Mouse (Mus musculus): ENCODE data around the gene Slc6a11. TPM values are rescaled to one million over a fixed set of nuclear protein-coding genes. Genes with fewer than 3 reads are reported as not detected.

Slc6a11 gene
- total RNA-seq, 1 experiment from 2014 or later: not detected

- ATAC-seq (replicated peaks; ENCODE audit: low read depth, poor library complexity, severe bottlenecking): no peak
Observed at GRCm38 (mm10) chr6:114174398-114175140, 43.5 kb downstream of the Slc6a11 start.

- no peak for ATAC-seq (replicated peaks; ENCODE audit: low read depth, poor library complexity, severe bottlenecking)
Observed at GRCm38 (mm10) chr6:114178141-114178540, 47.1 kb downstream of the Slc6a11 start.

GRCm38 (mm10) chr6:114182366-114183179 is 51.5 kb downstream of the Slc6a11 start:
- no peak for ATAC-seq (replicated peaks; ENCODE audit: low read depth, poor library complexity, severe bottlenecking)

- ATAC-seq (replicated peaks; ENCODE audit: low read depth, poor library complexity, severe bottlenecking): no peak
Observed at GRCm38 (mm10) chr6:114187121-114187520, 56.1 kb downstream of the Slc6a11 start.

- no peak for ATAC-seq (replicated peaks; ENCODE audit: low read depth, poor library complexity, severe bottlenecking)
Observed at GRCm38 (mm10) chr6:114188869-114189268, 57.8 kb downstream of the Slc6a11 start.

GRCm38 (mm10) chr6:114195998-114196397 is 65.0 kb downstream of the Slc6a11 start:
- ATAC-seq (replicated peaks; ENCODE audit: low read depth, poor library complexity, severe bottlenecking): no peak

GRCm38 (mm10) chr6:114199200-114199845 is 68.3 kb downstream of the Slc6a11 start:
- no peak for ATAC-seq (replicated peaks; ENCODE audit: low read depth, poor library complexity, severe bottlenecking)

GRCm38 (mm10) chr6:114204557-114204956 is 73.5 kb downstream of the Slc6a11 start:
- no peak for ATAC-seq (replicated peaks; ENCODE audit: low read depth, poor library complexity, severe bottlenecking)

GRCm38 (mm10) chr6:114208296-114208695 is 77.3 kb downstream of the Slc6a11 start:
- no peak for ATAC-seq (replicated peaks; ENCODE audit: low read depth, poor library complexity, severe bottlenecking)

GRCm38 (mm10) chr6:114214393-114214792 is 83.4 kb downstream of the Slc6a11 start:
- ATAC-seq (replicated peaks; ENCODE audit: low read depth, poor library complexity, severe bottlenecking): no peak

GRCm38 (mm10) chr6:114216741-114217414 is 85.8 kb downstream of the Slc6a11 start:
- ATAC-seq (replicated peaks; ENCODE audit: low read depth, poor library complexity, severe bottlenecking): no peak

GRCm38 (mm10) chr6:114224399-114224798 is 93.4 kb downstream of the Slc6a11 start:
- ATAC-seq (replicated peaks; ENCODE audit: low read depth, poor library complexity, severe bottlenecking): no peak

- no peak for ATAC-seq (replicated peaks; ENCODE audit: low read depth, poor library complexity, severe bottlenecking)
Observed at GRCm38 (mm10) chr6:114227378-114227777, 96.3 kb downstream of the Slc6a11 start.

- no peak for ATAC-seq (replicated peaks; ENCODE audit: low read depth, poor library complexity, severe bottlenecking)
Observed at GRCm38 (mm10) chr6:114228196-114228595, 97.2 kb downstream of the Slc6a11 start.

GRCm38 (mm10) chr6:114238892-114239644 is 108.0 kb downstream of the Slc6a11 start:
- ATAC-seq (replicated peaks; ENCODE audit: low read depth, poor library complexity, severe bottlenecking): no peak

GRCm38 (mm10) chr6:114245665-114246064 is 114.6 kb downstream of the Slc6a11 start:
- no peak for ATAC-seq (replicated peaks; ENCODE audit: low read depth, poor library complexity, severe bottlenecking)

GRCm38 (mm10) chr6:114250311-114250710 is 119.3 kb downstream of the Slc6a11 start:
- ATAC-seq (replicated peaks; ENCODE audit: low read depth, poor library complexity, severe bottlenecking): peak; percentile 82; the same call in 1 of the 2 replicates

- no peak for ATAC-seq (replicated peaks; ENCODE audit: low read depth, poor library complexity, severe bottlenecking)
Observed at GRCm38 (mm10) chr6:114254927-114255326, 123.9 kb downstream of the Slc6a11 start.

GRCm38 (mm10) chr6:114257762-114258361 is 126.8 kb downstream of the Slc6a11 start:
- ATAC-seq (replicated peaks; ENCODE audit: low read depth, poor library complexity, severe bottlenecking): no peak
